Mouse (Mus musculus) yolk sac, embryonic 10.5 days (tissue): ENCODE results near the gene Crb2.

Experiments
- DNase-seq: peaks from one replicate; pipeline ENCODE4 v3.0.0-alpha.2; 2017; ENCODE audit warnings: low spot score

Crb2 gene

DNA sequence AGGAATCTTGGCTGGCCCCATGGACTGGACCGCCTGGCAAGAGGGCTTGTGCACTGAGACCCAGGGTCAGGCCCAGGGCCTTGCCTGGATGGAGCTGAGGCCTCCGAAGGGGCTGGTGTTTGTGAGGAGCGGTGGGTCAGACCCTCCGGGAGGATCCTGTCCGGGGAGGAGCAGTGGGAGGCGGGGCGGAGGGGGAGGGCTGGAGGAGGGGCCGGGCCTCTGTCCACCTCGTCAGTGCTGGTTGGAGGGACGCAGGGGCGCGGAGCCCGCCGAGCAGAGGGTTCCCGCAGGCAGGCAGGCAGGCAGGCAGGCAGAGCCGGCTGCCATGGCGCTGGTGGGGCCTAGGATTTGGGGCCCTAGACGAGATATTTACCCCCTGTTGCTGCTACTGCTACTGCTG, at the start of gene Crb2:
Gene Crb2 (plus strand): TSS at position 234 of the 400 bp plus-strand sequence.
- peak; percentile 86 for DNase-seq

DNA sequence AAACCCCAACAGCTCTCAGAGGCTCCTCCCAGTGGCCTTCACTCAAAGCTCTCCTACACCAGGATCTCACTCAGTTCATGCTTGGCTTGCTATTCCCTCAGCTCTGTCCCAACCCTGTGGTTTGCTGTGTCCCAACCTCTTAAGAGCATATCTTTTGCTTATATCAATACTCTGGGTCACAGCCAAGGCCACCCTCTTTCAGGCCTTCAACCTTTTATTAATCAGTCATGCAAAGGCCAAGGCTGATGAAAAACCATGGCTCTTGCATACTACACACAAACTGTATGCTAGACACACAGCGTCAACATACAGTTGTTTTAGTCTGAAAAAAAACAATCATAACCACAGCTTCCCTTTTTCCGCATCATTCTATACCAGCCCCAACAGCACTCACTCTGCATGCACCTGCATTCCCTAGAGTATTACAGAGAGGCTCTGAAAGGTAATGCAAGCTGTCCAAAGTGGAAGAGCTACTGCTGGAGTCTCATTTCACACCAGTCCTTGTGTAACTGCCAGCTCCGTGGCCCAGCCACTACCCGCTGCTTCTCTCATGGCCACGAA, 44.7 kb upstream of the Crb2 start:
- no peak for DNase-seq

DNA sequence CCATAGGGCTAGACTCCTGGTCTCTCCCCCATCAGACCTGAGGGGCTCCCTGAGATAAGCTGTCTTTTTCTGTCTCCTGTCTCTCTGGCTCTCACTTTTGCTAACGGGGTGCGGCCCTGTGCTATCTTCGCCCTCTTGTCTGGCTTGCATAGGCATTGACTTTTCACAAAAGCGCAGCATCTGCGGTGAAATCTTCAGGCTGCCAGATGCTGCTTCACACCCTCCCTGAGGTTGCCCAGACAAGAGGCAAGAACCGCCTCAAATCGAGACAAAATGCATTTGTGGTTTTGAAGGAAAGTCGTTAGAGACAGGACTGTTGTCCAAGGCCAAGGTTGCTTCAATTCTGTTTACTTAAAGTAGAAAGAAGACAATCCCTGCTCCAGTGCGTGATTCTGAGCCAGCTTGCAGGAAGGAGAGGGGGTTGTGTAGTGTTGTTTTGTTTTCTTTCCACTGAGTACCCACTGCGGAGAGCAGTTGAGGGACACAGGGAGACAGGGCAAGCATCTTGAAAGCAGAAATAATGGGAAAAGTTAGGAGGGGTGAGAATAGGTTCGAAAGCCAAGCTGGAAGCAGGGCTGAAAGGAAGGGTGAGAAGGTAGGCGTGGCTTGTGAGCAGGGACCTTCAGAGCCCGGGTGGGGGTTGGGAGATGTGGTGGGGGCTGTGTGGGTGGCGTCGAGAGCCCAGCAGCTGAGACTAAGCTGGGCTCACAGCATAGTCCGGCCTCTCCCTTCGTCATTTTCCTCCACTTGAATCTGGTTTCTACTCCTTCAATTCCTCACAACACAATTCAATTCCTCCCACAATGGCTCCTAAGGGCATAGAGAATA, 40.9 kb upstream of the Crb2 start:
- no peak for DNase-seq

DNA sequence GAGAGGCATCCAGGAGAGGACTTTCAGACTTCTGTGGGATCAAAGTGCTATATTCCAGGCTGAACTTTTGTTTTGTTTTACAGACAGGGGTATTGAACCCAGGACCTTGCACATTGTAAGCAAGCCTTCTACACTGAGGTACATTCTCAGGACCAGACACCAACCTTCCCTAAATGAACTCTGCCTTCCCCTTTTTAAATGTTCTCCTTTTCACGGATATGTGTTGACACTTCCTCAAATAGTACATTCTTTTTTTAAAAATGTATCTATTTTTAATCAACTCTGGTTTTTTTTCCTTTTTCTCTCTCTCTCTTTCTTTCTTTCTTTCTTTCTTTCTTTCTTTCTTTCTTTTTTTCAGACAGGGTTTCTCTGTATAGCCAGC, 40.3 kb upstream of the Crb2 start:
- DNase-seq: no peak

DNA sequence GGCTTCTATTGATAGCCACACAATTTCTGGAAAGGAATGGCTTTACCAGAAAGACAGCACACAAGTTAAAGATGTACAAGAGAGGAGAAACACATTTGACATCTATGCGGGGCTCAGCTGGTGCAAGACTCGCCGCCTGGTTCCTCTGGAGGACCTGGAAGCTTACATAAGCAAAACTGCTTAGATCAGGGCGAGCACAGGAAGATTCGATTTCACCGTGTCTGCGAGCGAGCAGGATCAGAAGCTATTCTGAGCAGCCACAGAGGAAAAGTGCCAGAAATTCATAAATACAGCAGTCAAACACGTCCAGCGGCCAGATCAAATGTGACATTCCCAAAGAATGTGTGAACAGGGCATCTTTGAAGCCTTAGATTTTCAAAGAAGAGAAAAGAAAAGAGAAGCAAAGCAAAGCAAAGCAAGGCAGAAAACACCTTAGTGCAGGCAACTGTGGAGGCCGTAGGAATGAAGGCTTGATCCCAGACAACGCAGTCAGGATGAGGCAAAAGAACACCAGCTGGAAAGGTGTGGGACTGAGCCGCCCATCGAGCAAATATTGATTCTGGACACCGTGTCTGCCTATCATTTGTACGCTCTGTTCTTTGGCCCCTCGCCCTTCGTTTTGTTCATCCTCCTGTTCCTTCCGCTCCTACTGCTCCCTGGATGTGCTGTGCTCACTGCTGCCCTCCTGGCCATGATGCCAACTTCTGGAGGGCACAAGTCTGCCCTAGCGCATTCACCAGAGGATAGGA, 34.1 kb upstream of the Crb2 start:
- no peak for DNase-seq

DNA sequence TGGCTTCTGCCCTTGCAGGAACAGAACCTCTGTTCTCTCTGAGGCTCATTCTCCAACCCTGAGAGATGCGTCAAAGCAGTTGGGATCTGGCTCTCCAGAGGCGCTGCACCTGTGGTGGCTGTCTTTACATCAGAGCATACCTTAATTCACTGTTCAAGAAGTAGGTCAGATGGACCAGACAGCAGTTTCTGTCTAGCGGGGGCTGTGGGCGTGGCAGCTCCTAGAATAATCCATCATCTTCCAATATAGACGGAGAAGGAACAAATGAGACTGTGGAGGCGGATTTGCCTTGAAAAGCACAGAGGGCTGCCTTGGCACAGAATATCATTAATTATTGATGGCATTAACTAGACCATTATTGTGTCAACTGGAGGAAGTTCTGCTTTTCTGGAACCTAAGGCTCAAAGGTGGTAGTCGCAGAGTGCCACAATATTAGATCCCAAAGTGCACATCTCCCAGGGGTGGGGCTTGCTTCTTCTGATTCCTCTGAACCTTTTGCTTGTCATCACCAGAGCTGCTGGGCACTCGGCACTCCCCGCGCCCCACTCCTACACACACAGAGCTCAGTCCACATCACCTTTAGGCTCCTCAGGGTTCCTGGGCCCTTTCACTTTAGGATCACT, 31.2 kb upstream of the Crb2 start:
- no peak for DNase-seq

DNA sequence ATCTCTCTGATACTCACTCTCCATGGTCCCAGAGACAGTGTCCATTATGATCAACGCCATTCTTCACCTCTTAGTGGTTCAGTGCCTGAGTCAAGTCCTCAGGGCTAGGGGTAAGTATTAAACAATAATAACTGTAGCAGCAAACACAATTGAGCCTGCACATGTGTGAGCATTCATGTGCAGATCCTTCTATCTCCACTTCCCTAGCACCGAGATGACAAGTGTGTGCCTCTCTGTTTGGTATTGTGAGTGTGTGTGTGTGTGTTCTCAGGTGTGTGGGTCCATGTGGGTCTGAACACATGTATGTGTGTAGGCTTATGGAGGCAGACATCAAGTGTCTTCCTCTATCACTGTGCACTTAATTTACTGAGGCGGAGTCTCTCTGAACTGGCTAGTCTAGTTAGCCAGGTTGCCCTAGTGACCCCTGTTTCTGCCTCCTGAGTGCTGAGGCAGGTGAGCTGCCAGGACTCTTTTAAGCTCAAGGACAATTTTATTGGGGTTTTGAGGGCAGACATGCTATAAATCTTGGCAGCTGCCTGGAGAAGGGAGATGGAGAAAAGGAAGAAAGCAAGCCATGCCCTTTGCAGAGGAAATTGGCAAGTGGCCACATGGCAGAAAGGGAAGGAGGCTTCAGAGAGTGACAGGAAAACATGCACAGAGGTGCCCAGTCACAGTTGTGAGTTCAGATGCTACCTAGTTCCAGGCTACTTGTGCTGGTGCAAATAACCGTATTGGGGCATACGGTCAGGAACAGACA, 29.6 kb upstream of the Crb2 start:
- DNase-seq: no peak

DNA sequence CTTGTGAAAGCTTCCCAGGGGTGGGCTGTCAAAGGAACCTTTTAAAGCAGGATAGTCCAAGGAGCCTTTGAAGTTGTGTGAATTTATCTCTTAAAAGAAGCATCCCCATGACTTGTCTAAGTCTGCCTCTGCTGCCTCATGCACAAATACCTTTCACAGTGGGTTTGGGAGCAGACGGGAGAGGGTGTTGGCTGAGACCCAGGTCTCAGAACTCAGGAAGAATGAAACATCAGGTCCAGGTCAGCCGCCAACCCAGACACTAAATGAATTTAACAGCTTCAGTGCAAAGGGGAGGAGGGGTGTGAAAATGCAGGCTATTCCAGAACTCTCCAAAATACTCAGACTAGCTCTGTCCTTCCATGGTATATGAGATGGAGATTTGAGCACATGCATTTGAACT, 28.1 kb upstream of the Crb2 start:
- DNase-seq: no peak

DNA sequence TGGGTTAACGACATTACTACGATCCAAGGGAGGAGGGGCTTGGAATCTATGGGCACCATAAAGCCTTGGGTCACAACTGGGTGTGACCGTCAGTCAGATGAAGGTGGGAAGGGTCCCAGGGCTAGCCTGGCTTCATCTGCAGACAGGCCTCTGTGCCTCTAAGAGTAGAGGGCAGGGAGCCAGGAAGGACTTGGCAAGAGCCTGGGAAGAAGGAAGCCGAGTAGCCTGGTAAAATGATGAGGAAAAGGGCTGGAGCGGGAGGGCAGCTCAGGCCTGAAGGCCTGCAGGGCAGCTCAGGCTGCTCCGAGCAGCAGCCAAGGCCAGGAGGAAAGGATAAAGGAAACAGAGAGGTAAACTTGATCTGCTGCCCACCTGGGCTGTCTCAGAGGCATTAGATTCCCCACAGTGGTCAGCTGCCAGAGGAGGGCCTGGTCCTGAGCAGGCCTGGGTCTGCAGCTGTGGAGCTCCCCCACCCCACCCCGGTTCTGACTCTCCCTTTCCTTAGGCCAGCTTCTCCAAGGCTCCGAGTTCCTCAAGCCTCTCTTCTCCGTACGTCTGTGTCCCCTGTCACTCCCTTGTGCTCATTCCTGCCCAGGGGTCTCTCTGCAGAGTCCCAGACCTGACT, 27.5 kb upstream of the Crb2 start:
- no peak for DNase-seq

DNA sequence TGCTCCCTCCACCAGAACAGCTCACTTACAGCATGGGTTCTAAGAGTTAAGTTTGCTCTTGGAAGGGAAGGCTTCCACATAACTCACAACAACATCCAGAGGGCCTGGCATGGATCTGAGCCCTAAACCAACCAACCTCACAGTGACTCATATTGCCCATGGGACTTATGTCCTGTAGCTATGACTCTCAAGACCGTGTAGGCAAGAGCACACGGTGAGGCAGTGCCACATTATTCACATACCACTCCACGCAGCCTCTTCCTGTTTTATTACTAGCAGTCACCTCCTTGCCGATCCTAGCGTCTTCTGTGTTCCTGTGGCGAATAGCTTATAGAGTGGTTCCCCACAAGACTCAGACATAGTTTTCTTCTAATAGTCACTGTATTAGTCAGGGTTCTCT, 26.7 kb upstream of the Crb2 start:
- no peak for DNase-seq

DNA sequence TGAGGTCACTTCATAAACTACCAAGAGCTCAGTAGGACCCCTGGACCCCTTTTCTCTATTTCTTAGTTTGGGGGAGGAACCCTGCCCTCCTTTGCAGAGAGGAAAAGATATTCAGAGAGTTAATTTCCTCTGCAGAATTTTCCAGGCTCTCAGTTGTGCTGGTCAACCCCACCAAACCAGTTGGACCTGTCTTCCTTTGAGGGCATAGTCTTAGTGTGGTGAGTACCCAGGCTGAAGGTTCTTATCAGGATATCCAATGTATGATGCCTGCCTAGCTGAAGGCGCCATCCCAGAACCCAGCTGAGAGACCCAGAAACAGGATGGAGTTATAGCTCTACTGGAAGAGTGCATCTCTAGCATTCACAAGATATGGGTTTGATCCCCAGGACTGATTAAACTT, 24.9 kb upstream of the Crb2 start:
- no peak for DNase-seq

DNA sequence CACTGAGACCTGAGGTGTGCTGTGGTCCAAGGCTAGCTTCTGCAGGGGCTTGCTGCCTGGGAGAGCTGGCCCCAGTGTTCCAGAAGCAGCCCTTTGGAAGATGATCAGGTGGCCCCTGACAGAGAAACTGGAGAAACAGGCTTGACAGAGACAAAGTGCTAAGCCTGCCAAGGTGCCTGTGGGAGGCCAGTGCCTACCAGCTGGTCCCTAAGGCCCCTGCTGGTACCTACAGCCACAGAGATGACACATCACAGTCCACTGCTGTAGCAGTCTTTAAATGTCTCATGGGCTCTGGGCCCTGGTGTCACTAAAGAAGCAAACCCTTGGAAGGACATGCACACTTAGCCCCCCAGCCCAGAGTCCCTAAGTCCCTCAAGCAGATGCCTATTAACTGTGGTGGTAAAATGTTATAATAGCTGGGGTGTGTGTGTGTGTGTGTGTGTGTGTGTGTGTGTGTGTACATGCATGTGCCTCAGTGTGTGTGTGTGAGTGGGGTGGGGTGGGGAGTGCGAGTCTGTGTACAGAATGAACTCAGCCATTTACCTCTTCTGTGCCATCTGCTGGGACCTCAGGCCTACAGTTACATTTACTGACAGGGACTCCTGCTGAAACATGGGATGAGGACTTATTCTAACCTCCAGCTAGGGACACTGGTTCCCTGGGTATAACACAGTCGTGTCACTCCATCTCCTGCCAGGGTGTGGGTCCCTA, 19.7 kb upstream of the Crb2 start:
- DNase-seq: no peak

DNA sequence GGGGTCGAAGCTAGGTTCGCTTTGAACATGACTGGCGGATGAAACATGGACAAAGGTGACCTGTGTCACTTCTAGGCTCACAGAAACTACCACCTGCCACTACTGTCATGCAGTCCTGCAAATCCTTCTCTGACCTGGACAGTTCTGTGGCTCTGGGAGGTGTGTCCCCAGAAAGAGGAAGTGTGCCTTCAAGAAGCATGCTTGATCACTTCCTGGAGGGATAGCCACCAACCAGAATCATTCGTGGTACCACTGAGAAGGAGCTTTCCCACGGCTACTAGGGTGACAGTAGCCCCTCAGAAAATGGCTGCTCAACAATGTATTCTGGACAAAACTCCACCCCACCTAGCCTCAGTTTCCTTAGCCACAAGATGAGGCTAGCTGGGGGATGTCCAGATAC, 19.0 kb upstream of the Crb2 start:
- DNase-seq: no peak

DNA sequence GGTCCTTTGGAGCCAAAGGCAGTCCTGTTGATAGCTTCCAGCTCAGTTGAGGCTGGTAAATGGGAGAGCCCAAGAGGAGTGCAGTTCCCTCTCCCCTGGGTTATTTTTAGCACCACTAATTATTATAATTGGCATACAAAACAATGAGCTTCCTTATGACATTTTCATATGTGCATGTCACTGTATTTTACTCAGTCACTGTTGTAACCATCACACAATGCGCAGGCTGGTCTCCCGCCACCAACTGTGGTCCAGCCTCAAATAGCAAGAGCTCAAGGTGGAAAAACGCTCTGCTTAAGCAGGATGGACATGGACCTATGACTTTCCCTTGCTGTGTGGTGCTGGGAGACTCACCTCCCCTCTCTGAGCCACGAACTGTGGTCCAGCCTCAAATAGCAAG, 18.3 kb upstream of the Crb2 start:
- no peak for DNase-seq

DNA sequence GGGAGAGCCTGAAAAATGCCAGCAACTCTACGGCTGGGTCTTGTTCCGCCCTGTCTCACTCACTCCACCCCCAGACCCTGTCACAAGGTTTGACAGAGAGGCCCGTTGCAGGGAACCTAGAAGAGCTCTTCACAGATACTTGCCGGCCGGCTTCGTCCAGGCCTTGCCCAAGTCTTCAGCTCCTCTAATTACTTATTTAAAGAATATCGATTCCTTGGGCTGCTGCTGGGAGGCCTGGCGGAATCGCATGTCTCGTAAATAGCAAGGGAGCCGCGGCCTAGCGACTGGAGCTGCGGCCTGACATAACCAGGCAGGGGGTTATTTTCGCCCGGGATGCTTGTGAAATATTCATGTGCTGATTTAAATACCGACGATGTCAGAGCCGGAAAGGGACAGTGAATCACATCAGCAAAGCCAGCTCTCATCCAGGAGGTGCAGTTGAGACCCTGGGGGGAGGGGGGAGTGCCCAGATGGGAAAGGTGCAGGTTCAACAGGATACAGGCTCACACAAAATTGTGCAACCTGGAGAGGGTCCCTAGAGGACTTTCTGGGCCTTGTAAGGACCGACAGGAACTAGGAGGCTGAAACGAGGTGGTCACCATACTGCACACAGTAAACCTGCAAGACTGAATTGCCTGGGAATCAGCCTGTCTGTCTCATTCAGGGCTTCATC, 17.6 kb upstream of the Crb2 start:
- no peak for DNase-seq

DNA sequence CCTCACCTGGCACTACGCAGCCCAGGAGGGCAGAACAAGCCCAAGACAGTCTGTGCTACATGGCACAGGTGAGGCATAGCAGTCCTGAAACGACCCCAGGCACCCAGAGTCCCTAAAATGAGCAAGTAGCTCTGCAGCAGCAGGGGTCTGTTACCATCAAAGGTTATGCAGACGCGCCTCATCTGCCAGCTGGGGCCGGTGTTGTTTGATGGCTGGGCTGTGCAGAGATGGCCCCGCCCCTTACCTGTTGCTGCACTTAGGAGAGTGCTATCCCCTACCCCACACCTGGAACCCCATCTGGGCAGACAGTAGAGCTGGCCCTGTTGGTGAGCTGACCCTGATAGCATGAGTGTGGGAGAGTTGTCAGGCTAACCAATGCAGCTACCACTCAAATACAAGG, 15.4 kb upstream of the Crb2 start:
- DNase-seq: no peak

DNA sequence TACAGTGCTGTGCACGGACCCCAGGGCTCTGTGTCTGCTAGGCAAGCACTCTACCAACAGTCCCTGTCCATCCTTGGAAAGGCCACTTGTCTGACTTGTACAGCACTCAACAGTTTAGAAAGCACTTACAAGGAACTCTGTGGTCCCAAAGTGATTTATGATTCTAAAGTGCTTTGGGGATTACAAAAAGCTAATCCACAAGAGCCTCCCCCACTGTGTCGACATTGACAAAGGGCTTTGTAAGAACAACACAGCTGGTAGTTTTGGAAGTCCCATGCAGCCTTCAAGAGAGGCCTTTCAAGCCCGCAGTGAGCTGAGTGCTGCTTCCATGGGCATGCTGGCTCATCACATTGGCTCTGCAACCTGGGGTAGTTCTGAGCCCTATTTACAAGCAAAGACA, 12.4 kb upstream of the Crb2 start:
- DNase-seq: no peak

DNA sequence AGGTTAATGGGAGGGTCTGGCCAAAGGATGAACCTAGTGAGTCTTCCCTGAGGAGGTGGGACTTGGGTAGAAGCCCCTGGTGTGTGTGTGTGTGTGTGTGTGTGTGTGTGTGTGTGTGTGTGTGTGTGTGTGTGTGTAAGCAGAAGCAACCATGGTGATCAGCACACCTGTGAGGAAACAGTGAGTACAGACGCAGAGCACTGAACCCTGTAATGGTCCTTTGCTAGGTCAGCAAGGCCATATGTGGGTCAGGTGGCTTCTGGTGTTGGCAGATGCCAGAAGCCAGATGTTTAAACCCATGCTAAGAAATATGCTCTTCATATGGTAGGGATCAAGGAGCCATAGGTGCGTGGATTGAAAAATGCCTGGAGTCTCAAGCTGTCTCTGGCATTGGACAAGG, 11.5 kb upstream of the Crb2 start:
- DNase-seq: no peak

DNA sequence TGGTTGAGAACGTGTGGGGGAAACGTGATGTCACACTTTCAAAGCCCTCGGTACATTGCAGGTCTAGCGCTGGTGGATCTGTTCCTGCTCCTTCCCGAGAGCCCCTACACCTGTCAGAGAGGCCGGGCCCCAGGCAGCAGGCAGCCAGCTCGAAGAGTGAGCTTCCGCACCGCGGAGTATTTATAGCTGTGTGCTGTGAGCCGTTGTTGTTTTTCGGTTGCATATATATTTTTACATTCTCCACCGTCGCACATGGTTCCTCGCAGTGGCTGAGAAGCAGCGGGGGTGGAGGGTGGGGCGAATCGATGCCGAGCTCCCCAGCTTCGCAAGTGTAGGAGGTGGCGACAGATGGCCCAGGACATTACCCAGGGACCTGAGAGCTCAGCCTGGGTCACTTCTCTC, 11.0 kb upstream of the Crb2 start:
- DNase-seq: no peak

DNA sequence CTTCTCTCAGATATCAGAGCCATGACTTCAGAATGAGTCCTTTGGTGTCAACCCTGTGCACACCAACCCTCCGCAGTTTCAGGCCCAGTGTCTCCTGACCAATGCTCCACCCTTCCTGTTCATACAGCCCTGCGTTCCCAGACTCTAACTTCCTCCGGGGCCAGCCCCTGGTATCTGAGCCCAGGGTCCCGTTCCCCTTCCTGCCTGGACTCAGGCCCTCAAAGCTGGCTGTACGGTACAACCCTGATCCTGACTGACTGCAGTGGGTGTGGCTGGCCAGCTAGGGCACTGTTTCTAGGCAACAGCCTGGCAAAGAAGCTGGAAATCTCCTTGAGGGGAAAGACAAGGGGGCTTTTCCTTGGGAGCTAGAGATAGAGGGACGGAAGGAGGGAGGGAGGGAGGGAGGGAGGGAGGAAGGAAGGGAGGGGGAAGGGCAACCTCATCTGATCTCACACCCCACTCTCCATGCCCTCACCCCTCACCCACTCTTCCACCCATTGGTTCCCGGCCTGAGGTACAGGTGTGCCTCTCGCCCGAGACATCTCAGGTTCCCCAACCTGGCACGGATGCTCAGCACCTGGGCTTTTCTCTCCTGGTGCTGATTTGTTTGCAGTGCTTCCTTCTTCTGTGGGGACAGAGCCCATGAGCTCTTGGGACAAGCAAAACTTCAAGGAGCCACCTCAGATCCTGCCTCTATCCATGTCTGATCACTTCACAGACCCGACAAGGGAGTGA, 9.9 kb upstream of the Crb2 start:
- no peak for DNase-seq
